Mouse (Mus musculus) intestine, postnatal 0 days (tissue): ENCODE data around the gene Tmem91. TPM values are rescaled to one million over a fixed set of nuclear protein-coding genes. Genes with fewer than 3 reads are reported as not detected.
A peak's percentile ranks its signal among the peaks of the same experiment; 100 is the strongest.

ENCODE experiments used
- ATAC-seq: fragments of 200-750 bp; cut with Nextera tagmentation; 2 replicates; pipeline ENCODE4 v1.8.0; 2017; ENCODE audit warnings: mild to moderate bottlenecking, moderate TSS enrichment, moderate library complexity
- H3K27ac ChIP-seq: fragments of 300-500 bp; sonication (generic); 2 replicates; pipeline ENCODE4 v1.5.1; 2014; ENCODE audit warnings: mild to moderate bottlenecking, low read depth, low read length, moderate library complexity
- H3K27me3 ChIP-seq: fragments of 300-500 bp; sonication (generic); replicated peaks from 2 replicates; pipeline ENCODE4 v1.6.1; 2014; ENCODE audit warnings: low read length, mixed read lengths; ENCODE audit not compliant: control insufficient read depth, insufficient read depth
- H3K36me3 ChIP-seq: fragments of 300-500 bp; sonication (generic); 2 replicates; pipeline ENCODE4 v1.6.1; 2014; ENCODE audit warnings: mild to moderate bottlenecking, moderate library complexity; ENCODE audit not compliant: control insufficient read depth, insufficient read depth
- H3K4me1 ChIP-seq: fragments of 300-500 bp; sonication (generic); replicated peaks from 2 replicates; pipeline ENCODE4 v1.6.1; 2014; ENCODE audit warnings: antibody characterized with exemption, low read length, mixed read lengths; ENCODE audit not compliant: control insufficient read depth, insufficient read depth
- H3K4me2 ChIP-seq: fragments of 300-500 bp; sonication (generic); replicated peaks from 2 replicates; pipeline ENCODE4 v1.6.1; 2014; ENCODE audit warnings: low read depth, mild to moderate bottlenecking, moderate library complexity
- H3K4me3 ChIP-seq: fragments of 300-500 bp; sonication (generic); 2 replicates; pipeline ENCODE4 v1.5.1; 2014; ENCODE audit warnings: low read depth, low read length
- H3K9ac ChIP-seq: fragments of 300-500 bp; sonication (generic); 2 replicates; pipeline ENCODE4 v1.6.1; 2014; ENCODE audit warnings: mild to moderate bottlenecking, low read depth, low read length
- H3K9me3 ChIP-seq: fragments of 300-500 bp; sonication (generic); 2 replicates; pipeline ENCODE4 v1.6.1; 2016; ENCODE audit warnings: mixed run types; ENCODE audit not compliant: control insufficient read depth
- CTCF ChIP-seq: sonication (generic); IDR thresholded peaks from 2 replicates; pipeline ENCODE4 v1.5.1; 2016; ENCODE audit warnings: low read depth, mild to moderate bottlenecking, control low read depth, antibody characterized with exemption, moderate library complexity
- WGBS: fragments of 180-500 bp; shearing (Covaris S2); extraction: QIAGEN DNeasy Blood & Tissue Kit; methylation state at CpG from one replicate; pipeline ENCODE4 v1.1.7; 2014; 5-methylcytosine and 5-hydroxymethylcytosine counted together
- polyA plus RNA-seq: library from polyadenylated mRNA; unstranded; fragments of >200 nt; fragmentation: Nextera tagmentation; extraction: Ambion mirVana; gene quantifications from 2 replicates; pipeline ENCODE4 v1.2.1, GENCODE M21; 2015

The Tmem91 gene
- polyA plus RNA-seq, 1 experiment from 2014 or later: 1.3 TPM

DNA sequence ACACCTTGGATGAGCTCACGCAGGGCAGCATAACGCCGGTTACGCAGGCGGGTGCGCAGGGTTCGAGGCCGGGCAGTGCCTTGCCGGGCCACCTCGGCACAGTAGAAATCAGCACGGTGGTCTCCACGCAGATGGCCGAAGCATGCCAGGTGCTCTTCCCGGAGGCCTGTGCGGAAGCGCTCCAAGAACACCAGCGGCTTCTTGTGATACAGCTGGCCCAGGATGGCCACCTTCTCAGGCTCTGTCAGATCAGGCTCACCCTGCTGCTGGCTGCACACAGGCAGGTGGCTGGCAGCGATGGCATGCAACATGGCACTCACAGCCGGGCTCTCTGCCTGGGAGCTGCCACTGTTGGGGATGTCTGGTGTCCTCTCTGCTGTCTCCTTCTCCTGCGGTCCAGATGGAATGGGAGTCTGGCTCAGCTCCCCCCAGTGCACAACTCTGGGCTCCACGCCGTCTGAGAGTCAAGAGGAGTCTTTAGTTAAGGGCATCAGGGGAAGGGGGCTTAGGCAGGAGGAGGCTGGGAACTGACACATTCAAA lies 40.8 kb upstream of the Tmem91 start:
- ATAC-seq: no peak
- Histone ChIP-seq H3K4me3 (no peak overlapping the region), H3K9ac (no peak overlapping the region), H3K4me1 (no peaks in the 10 kb centered on the region; the same call in 1 of the 2 replicates), H3K27me3 (no peaks in the 10 kb centered on the region), H3K4me2 (no peak overlapping the region), H3K9me3 (no peaks in the 10 kb centered on the region), H3K36me3 (peaks cover 51% of the 10 kb centered on the region), H3K27ac (no peak overlapping the region)
- TF ChIP-seq CTCF: no peak
- WGBS: 95% methylated on average over 22 of the region's 22 CpGs

GRCm38 (mm10) chr7:25714581-25714980 lies 39.6 kb upstream of the Tmem91 start:
- H3K27ac ChIP-seq: no peak overlapping the region
- WGBS: 92% methylated on average over 8 of the region's 8 CpGs
- peaks cover 44% of the 10 kb centered on the region for H3K36me3 ChIP-seq
- ATAC-seq: no peak
- H3K9ac ChIP-seq: no peak overlapping the region
- no peaks in the 10 kb centered on the region for H3K27me3 ChIP-seq
- no peaks in the 10 kb centered on the region for H3K9me3 ChIP-seq
- H3K4me3 ChIP-seq: no peak overlapping the region
- no peak for TF ChIP-seq CTCF
- no peak overlapping the region for H3K4me2 ChIP-seq
- H3K4me1 ChIP-seq: peaks cover 6% of the 10 kb centered on the region; the same call in 1 of the 2 replicates

GRCm38 (mm10) chr7:25712801-25713200 lies 37.8 kb upstream of the Tmem91 start:
- H3K9me3 ChIP-seq: no peaks in the 10 kb centered on the region
- WGBS: 84% methylated on average over 9 of the region's 9 CpGs
- TF ChIP-seq CTCF: no peak
- H3K9ac ChIP-seq: no peak overlapping the region
- H3K4me3 ChIP-seq: no peak overlapping the region
- peaks cover 44% of the 10 kb centered on the region for H3K36me3 ChIP-seq
- H3K27me3 ChIP-seq: no peaks in the 10 kb centered on the region
- no peak overlapping the region for H3K27ac ChIP-seq
- no peak overlapping the region for H3K4me2 ChIP-seq
- H3K4me1 ChIP-seq: 0 out of 2 replicates have a peak, but pooled peaks cover 6% of the 10 kb centered on the region
- ATAC-seq: no peak

DNA sequence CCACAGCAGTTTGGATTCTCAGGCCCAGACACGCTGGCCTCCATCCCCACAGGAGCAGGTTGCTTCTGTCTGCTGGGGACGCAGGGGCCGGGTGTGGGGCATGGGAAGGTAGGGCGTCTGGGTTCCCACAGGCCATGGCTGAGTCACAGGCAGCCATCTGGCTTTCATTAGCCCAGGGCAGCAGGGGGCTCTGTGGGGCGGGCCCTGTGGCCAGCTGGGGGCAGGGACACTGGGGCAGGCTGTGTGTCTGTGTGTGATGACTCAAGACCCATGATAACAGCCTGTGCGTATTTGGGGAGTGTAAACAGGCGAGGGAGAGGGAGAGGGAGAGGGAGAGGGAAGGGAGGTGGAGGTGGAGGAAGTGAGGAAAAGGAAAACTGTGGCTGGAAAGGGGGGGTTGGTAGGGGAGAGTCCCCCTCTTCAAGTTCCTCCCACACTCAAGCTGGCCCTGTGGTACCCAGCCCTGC lies 36.8 kb upstream of the Tmem91 start:
- H3K27ac ChIP-seq: no peak overlapping the region
- TF ChIP-seq CTCF: no peak
- H3K27me3 ChIP-seq: no peaks in the 10 kb centered on the region
- no peak overlapping the region for H3K4me2 ChIP-seq
- H3K4me3 ChIP-seq: no peak overlapping the region
- 33% methylated on average over 7 of the region's 7 CpGs for WGBS
- ATAC-seq: 0 out of 2 replicates have a peak, but pooled peaks have one; percentile 10
- 0 out of 2 replicates have a peak, but pooled peaks cover 6% of the 10 kb centered on the region for H3K4me1 ChIP-seq
- H3K9me3 ChIP-seq: no peaks in the 10 kb centered on the region
- H3K36me3 ChIP-seq: peaks cover 44% of the 10 kb centered on the region
- no peak overlapping the region for H3K9ac ChIP-seq

DNA sequence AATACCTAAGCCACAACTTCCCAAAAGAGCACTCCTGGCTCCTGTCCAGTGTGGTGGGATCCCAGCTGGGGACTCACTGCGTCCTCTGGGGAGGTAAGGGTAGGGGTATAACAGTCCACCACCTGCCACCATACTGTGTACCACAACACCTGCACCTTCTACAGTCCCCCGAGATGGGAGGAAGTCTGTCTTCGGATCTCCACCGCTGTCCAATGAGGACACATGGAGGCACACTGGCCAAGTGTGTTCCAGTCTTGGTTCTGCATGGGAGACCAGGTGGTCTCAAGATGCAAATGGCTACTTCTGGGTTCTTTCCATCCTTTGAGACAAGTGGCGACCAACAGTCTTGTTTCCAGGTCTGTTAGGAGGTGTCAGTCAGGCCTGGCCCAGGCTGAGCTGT lies 36.2 kb upstream of the Tmem91 start:
- H3K36me3 ChIP-seq: peaks cover 40% of the 10 kb centered on the region
- H3K27me3 ChIP-seq: no peaks in the 10 kb centered on the region
- 0 out of 2 replicates have a peak, but pooled peaks cover 6% of the 10 kb centered on the region for H3K4me1 ChIP-seq
- H3K4me3 ChIP-seq: no peak overlapping the region
- H3K27ac ChIP-seq: no peak overlapping the region
- ATAC-seq: no peak
- no peak for TF ChIP-seq CTCF
- no peak overlapping the region for H3K9ac ChIP-seq
- WGBS: 73% methylated on average over 5 of the region's 5 CpGs
- H3K4me2 ChIP-seq: no peak overlapping the region
- no peaks in the 10 kb centered on the region for H3K9me3 ChIP-seq

DNA sequence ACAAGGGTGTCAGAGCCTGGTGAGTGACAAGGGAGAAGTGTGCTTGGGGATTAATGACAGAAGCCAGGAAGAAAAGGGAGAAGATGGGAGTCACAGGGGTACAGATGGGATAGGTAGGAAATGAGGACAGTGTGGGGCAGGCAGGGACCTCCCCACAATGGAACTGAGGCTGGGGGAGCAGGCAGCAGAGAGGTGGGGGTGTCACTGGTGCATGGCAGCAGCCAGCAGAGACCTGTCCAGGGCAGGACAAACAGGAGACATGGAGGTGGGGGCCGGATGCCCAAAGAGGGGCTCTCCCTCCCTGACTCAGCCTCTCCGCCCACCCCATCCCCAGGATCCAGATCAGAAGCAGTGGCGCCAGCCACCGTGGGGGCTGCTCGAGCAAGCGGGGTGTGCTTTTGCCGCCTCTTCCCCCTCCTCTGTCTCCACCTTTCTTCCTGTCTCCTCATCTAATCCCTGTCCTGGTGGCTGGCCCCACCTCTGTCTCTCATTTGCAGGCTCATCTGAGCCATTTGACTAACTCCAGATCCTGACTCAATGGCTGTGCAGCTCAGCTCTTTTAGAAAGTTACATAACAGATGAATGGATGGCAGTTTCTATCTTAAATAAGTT lies 35.7 kb upstream of the Tmem91 start:
- Histone ChIP-seq H3K4me2 (0 out of 2 replicates have a peak overlapping the region, but pooled peaks have one; percentile 1), H3K4me3 (no peak overlapping the region), H3K36me3 (peaks cover 34% of the 10 kb centered on the region), H3K9me3 (no peaks in the 10 kb centered on the region), H3K4me1 (0 out of 2 replicates have a peak, but pooled peaks cover 6% of the 10 kb centered on the region), H3K27me3 (no peaks in the 10 kb centered on the region), H3K9ac (peak overlapping the region; percentile 23; the same call in 1 of the 2 replicates), H3K27ac (no peak overlapping the region)
- TF ChIP-seq CTCF: no peak
- ATAC-seq: no peak
- WGBS: 3% methylated on average over 5 of the region's 7 CpGs
